Mouse (Mus musculus) lung, adult 2 months (tissue): ENCODE results near the gene Cyp2c23. TPM values are rescaled to one million over a fixed set of nuclear protein-coding genes. Genes with fewer than 3 reads are reported as not detected.

ENCODE experiments used
- DNase-seq: peaks from one replicate; pipeline ENCODE4 v3.0.0; 2022
- H3K4me1 ChIP-seq: fragments of 200-500 bp; 2 replicates; pipeline ENCODE4 v1.6.1; 2011; ENCODE audit warnings: low read length; ENCODE audit not compliant: control insufficient read depth, insufficient read depth
- H3K4me3 ChIP-seq: fragments of 200-500 bp; replicated peaks from 2 replicates; pipeline ENCODE3; 2011; ENCODE audit warnings: low read depth, mild to moderate bottlenecking, control low read depth, low read length; ENCODE audit errors: extremely low read depth
- CTCF ChIP-seq: fragments of 200-500 bp; IDR thresholded peaks from 2 replicates; pipeline ENCODE4 v1.5.1; 2011; ENCODE audit warnings: mild to moderate bottlenecking, low read length, control low read depth; ENCODE audit not compliant: insufficient read depth
- POLR2A ChIP-seq: fragments of 200-500 bp; IDR thresholded peaks from 2 replicates; pipeline ENCODE4 v1.6.1; 2011; ENCODE audit warnings: low read depth, mild to moderate bottlenecking, control low read depth, low read length, borderline replicate concordance; ENCODE audit errors: extremely low read depth
- WGBS: fragments of 180-500 bp; shearing (Covaris S2); methylation state at CpG from one replicate; pipeline ENCODE4 v1.1.7; 2018; 5-methylcytosine and 5-hydroxymethylcytosine counted together
- polyA plus RNA-seq: library from polyadenylated mRNA; depleted of rRNA; stranded (reverse); fragments of >200 nt; gene quantifications from 2 replicates; pipeline ENCODE4 v1.2.3, GENCODE M21; 2012

Gene Cyp2c23
- polyA plus RNA-seq, 1 experiment: 0.65 TPM

DNA sequence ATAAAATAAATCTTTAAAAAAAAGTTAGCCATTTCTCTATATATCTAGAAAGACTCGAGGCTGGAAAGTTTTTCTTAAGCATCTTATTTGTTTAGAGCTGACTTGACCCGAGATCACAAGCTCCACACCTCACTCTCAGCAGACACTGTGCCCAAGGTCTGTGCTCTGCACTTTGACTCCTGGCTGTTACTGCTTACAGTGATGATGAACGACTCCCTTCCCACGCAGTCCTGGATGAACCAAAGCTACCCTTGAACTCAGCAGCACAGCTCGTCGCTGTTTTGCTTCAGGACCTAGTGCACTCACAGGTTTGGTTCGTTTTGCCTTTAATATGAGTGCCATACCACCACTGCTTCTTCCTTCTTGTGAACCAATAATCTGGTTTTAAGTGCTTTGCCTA, 34.8 kb upstream of the Cyp2c23 start:
- no peak for DNase-seq
- H3K4me1 ChIP-seq: peaks cover 5% of the 10 kb centered on the region
- TF ChIP-seq CTCF (no peak), POLR2A (no peak)
- no peak overlapping the region for H3K4me3 ChIP-seq
- 79% methylated on average over 7 of the region's 7 CpGs for WGBS

DNA sequence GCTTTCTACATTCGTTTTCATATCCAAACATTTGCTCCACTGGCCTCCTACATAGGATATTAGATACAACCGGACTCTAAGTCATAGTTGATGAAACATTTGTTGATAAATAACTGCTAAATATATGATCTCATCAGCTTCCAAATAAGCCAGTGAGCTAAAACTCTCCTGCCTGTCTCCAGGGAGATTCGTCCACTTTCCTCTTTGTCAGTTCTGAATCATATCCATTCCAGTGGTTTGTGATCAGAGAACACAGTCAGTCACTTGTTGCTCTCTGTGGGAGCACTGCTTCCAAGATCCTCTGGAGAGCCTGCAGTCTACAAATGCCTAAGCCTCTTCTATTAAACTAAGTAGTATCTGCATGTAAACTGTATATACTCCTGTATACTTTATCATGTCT, 31.2 kb upstream of the Cyp2c23 start:
- 76% methylated on average over 3 of the region's 3 CpGs for WGBS
- DNase-seq: no peak
- Histone ChIP-seq H3K4me3 (no peak overlapping the region), H3K4me1 (peaks cover 3% of the 10 kb centered on the region; the same call in 1 of the 2 replicates)
- TF ChIP-seq CTCF (no peak), POLR2A (no peak)

DNA sequence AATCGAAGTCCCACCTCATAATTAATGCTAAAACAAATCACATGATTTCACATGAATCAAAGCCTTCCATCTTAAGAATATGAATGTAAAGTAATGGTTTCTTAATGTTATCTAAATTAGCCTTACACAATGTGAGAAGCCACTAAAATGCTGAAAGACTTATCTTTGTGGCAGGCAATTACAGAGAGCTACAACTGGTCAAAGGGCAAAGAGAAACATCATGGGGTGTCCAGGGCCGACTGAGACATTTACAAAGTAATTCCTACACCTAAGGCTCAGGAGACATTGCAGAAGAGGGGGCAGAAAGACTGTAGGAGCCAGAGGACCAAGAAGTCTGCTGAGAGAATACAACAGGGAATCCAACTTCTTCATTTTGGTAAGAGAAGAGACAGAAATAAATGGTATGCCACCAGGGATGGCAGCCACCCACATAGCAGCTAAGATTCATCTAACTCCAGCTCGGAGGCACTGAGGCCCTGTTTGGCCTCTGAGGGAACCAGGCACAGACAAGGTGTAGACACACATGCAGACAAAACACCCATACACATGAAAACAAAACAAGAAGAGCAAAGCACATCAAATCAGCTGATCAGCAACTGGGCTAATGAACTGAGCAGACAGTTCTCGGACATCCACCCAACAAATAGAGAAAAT, 26.3 kb upstream of the Cyp2c23 start:
- no peak for DNase-seq
- TF ChIP-seq CTCF (no peak), POLR2A (no peak)
- WGBS: 80% methylated on average over 4 of the region's 4 CpGs
- H3K4me1 ChIP-seq: no peaks in the 10 kb centered on the region
- H3K4me3 ChIP-seq: no peak overlapping the region

DNA sequence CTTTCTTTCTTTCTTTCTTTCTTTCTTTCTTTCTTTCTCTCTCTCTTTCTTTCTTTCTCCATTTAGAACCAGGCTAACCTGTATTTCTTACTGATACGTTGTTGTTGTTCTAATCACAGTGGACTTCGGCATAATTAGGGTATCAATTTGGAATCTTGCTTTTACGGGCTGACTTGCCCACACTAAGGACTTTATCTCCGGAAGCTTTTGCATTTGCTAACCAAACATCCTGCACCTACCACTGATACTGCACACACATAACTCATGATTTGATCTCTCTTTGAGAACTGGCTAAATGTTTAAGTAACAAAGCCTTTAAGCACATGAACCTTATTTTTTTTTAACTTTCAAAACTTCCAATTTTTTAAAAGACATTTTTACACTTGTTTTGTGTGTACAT, 21.4 kb upstream of the Cyp2c23 start:
- DNase-seq: no peak
- H3K4me3 ChIP-seq: no peak overlapping the region
- WGBS: 62% methylated on average over 4 of the region's 4 CpGs
- TF ChIP-seq POLR2A (no peak), CTCF (no peak)
- no peaks in the 10 kb centered on the region for H3K4me1 ChIP-seq

DNA sequence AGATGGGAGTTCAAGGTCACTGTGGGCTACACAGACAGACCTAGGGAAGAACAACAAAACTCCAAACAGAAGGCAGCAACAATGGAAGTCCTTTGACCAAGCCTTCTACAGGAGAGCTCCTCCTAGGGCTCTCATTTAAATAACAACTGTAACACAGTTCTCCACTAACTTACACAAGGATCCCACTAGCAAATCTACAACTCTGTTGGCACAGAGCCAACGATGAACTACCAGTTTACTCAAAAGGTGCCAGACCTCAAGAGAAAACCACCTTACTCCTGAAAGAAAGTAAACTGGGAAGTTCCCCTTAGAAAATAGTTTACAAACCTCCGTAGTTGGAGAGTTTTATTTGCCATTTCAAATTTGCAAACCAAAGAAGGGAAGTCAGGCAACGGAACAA, 20.3 kb upstream of the Cyp2c23 start:
- 48% methylated on average over 3 of the region's 3 CpGs for WGBS
- TF ChIP-seq CTCF: no peak
- TF ChIP-seq POLR2A: no peak
- no peak overlapping the region for H3K4me3 ChIP-seq
- DNase-seq: no peak
- no peaks in the 10 kb centered on the region for H3K4me1 ChIP-seq

DNA sequence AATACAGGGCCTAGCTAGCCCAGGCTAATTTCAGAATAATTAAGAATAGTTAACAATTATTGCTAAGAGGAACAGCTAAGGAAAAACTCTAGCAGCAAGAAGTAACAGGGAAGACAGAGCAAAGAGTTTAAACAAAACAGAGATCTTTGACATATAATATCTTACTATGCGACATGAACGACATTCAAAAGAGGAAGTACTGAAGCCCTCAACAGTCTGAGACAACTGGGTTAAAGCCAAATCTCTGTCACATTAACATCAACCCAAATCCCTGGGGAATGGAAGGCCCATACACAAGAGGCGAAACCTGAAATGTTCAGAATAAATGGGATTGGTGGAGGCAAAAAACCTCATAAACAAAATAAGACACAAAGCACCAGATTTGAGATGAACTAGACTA, 16.8 kb upstream of the Cyp2c23 start:
- DNase-seq: no peak
- 67% methylated on average over 3 of the region's 3 CpGs for WGBS
- Histone ChIP-seq H3K4me3 (no peak overlapping the region), H3K4me1 (no peaks in the 10 kb centered on the region)
- TF ChIP-seq POLR2A: no peak
- TF ChIP-seq CTCF: no peak

DNA sequence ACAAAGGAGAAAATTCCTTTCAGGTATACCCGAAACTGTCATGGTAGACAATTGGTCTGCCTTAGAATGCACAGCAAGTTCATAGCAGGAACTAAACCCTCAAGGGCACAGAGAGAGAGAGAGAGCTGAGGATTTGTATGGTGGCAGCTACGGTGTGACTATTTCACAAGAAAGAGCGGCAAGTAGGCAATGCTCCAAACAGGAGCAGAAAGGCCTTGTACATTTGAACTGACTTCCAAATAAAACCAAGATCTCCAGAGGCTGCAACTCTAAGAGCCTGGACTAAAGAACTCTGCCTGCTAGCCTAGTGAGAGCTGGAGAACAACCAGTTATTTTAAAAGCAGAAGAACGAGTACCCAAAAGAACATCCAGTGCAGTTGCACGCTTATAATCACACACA, 13.1 kb upstream of the Cyp2c23 start:
- Histone ChIP-seq H3K4me1 (no peaks in the 10 kb centered on the region), H3K4me3 (no peak overlapping the region)
- WGBS: 70% methylated on average over 5 of the region's 5 CpGs
- no peak for TF ChIP-seq CTCF
- TF ChIP-seq POLR2A: no peak
- DNase-seq: no peak

DNA sequence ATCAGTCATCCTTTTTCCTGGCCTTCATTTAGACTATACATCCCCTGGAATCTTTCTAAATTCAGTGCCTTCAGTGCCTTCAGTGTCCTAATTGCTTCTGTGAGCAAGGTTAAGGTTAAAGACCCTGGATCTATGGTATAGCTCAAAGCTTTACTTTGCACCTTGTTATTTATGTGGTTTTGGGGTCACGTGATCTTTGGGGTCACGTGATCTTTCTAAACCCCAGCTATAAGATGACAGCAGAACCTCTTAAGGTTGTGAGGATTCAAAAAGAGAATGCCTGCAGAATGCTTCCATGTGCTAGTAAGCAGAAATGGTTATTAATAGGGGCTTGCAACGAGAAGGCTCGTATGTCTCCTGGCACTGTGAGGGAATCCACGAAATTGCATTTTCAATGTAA, 4.4 kb upstream of the Cyp2c23 start:
- no peak overlapping the region for H3K4me3 ChIP-seq
- no peak for DNase-seq
- TF ChIP-seq POLR2A (no peak), CTCF (no peak)
- 94% methylated on average over 5 of the region's 5 CpGs for WGBS
- H3K4me1 ChIP-seq: no peaks in the 10 kb centered on the region

DNA sequence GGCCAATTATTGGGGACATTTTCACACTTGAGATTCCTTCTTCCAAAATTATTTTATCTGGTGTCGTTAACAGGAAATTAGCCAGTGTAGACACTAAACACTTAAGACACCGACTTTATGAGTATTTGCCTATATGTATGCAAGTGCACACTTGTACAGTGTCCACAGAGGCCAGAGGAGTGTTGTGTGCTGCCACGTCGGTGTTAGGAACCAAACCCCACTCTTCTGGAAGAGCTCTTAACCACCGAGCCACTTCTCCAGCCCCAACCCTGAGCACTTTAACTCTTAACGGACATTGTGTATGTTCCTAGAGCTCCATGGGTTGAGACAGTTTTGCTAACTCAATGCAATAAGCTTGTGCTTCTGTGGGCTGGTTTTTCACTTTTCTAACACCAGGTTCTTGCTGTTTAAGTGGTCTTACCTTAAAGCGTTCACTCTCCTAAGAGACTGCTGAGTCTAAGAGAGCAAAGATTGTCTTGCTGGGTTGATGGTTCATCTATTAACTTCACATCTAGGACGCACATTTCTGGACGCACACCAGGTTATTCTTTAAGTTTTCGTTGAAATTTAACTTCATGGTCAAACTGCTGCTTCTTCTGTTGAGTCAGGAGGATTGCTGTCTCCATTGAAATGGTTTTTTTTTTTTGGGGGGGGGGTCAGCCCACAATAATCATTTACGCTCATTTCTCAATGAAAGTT, 3.2 kb upstream of the Cyp2c23 start:
- no peaks in the 10 kb centered on the region for H3K4me1 ChIP-seq
- WGBS: 76% methylated on average over 11 of the region's 11 CpGs
- TF ChIP-seq CTCF: no peak
- no peak for TF ChIP-seq POLR2A
- no peak overlapping the region for H3K4me3 ChIP-seq
- DNase-seq: no peak

DNA sequence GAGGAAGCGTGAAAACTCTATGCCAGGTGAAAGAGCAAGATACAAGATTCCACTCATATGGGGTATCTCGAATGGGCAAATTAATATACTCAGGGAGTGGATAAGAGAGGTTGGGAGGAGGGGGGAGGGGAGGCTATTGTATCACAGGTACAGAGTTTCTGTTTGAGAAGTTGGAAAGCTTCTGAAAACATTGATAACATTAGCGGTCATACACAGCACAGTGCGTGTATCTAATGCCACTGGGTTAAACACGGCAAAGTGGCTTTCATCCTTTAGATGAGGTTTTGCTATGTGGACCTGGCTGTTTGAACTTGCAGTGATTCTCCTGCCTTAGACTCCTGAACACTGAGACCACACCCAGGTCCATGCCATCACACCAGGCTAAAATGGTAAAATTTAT, 1.0 kb upstream of the Cyp2c23 start:
- H3K4me3 ChIP-seq: no peak overlapping the region
- WGBS: 85% methylated on average over 5 of the region's 5 CpGs
- H3K4me1 ChIP-seq: no peaks in the 10 kb centered on the region
- TF ChIP-seq POLR2A (no peak), CTCF (no peak)
- DNase-seq: no peak
